Mouse (Mus musculus) mammary gland, adult 2 months (tissue): ENCODE measurements around the gene Ces2c. TPM values are rescaled to one million over a fixed set of nuclear protein-coding genes. Genes with fewer than 3 reads are reported as not detected.

Experiments
- polyA plus RNA-seq: library from polyadenylated mRNA; depleted of rRNA; stranded (reverse); fragments of >200 nt; gene quantifications from 2 replicates; pipeline ENCODE4 v1.2.3, GENCODE M21; 2012; ENCODE audit warnings: low replicate concordance; rRNA removed

Ces2c gene
- 0.36 and 0.56 TPM in 2 replicates for polyA plus RNA-seq

DNA sequence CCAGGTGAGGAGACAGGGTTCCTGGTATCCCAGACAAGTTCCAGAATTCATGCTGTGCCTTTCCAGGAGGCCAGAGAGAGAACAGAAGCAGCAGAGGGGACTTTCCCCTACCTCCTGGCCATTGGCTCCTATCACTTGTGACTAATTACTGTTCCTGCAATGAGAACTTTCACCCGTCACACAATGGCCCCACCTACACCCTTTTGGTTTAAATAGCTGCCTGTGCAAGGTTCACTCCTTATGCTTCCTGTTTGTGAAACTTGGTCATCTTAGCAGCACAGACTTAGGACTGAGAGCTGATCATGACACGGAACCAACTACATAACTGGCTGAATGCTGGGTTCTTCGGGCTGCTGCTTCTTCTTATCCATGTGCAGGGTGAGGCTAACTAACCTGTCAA, at the start of gene Ces2c:
Gene Ces2c, plus strand, starts transcription at position 238 of the 400 bp plus-strand sequence.

DNA sequence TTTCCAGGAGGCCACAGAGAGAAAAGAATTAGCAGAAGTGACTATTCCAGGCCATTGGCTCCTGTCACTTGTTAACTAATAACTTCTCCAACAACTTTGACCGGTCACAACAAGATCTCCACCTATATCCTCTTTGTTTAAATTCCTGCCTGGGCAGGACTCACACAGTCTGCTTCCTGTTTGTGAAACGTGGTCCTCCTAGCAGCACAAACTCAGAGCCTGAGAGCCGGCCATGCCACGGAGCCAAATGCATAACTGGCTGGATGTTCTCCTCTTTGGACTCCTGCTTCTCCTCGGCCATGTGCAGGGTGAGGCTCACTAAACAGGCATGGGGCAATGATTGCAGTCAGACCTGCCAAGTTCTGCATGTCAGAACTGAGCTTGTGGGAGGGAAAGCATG, 15.4 kb upstream of the Ces2c start, which contains the start of gene Ces2b:
Gene Ces2b, plus strand, starts transcription at position 133 of the 400 bp plus-strand sequence.

Other genes starting within 250 kb of the Ces2c start
- 0.04 and 0.37 TPM in 2 replicates for gene Cdh16, start 222.7 kb upstream of the Ces2c start, polyA plus RNA-seq
- gene Rrad, start 215.7 kb upstream of the Ces2c start, polyA plus RNA-seq = 7.4 and 16.4 TPM in 2 replicates
- 36.8 and 39.0 TPM in 2 replicates for gene Ciao2b, start 205.1 kb upstream of the Ces2c start, polyA plus RNA-seq
- 0.81 TPM in 1 of 2 replicates, not detected in the other for gene Ces2a, start 113.1 kb upstream of the Ces2c start, polyA plus RNA-seq
- 0.14 and 0.19 TPM in 2 replicates for gene Ces2b, start 15.5 kb upstream of the Ces2c start, polyA plus RNA-seq
- 2.7 and 3.3 TPM in 2 replicates for gene Ces2e, start 79.2 kb downstream of the Ces2c start, polyA plus RNA-seq
- 0.24 TPM in 1 of 2 replicates, not detected in the other for gene Ces2f, start 100.3 kb downstream of the Ces2c start, polyA plus RNA-seq
- 9.3 and 14.9 TPM in 2 replicates for gene Ces2g, start 114.7 kb downstream of the Ces2c start, polyA plus RNA-seq
- not detected in 2 replicates for gene Ces2h, start 153.8 kb downstream of the Ces2c start, polyA plus RNA-seq
- 0.06 and 3.1 TPM in 2 replicates for gene Ces3a, start 201.5 kb downstream of the Ces2c start, polyA plus RNA-seq
- gene Ces3b, start 236.7 kb downstream of the Ces2c start, polyA plus RNA-seq = 1.4 TPM in 1 of 2 replicates, not detected in the other